Mouse (Mus musculus): ENCODE data around the gene Sfn. TPM values are rescaled to one million over a fixed set of nuclear protein-coding genes. Genes with fewer than 3 reads are reported as not detected.

Sfn gene
- total RNA-seq, 1 experiment from 2014 or later, result 4.9 TPM

Other genes with a start within 250 kb of the Sfn start
- gene Wdtc1, start 248.7 kb downstream of the Sfn start, total RNA-seq (2017), result 9.3 and 12.6 TPM in 2 replicates
- gene Slc9a1, start 232.5 kb downstream of the Sfn start, total RNA-seq (2017), result 9.0 and 9.7 TPM in 2 replicates
- not detected in 2 replicates for gene Tent5b, start 122.0 kb downstream of the Sfn start, total RNA-seq (2017)
- not detected in 2 replicates for gene Trnp1, start 103.6 kb downstream of the Sfn start, total RNA-seq (2017)
- not detected in 2 replicates for gene Kdf1, start 83.2 kb downstream of the Sfn start, total RNA-seq (2017)
- gene Nudc, start 56.2 kb downstream of the Sfn start, total RNA-seq (2017), result 316 and 327 TPM in 2 replicates
- gene Nr0b2, start 48.8 kb downstream of the Sfn start, total RNA-seq (2017), result 1.4 TPM in 1 of 2 replicates, not detected in the other
- gene Gpatch3, start 27.4 kb downstream of the Sfn start, total RNA-seq (2017), result 17.3 and 18.0 TPM in 2 replicates
- gene Gpn2, start 17.8 kb downstream of the Sfn start, total RNA-seq (2017), result 18.4 and 19.0 TPM in 2 replicates
- 13.6 and 14.5 TPM in 2 replicates for gene Zdhhc18, start 48.0 kb upstream of the Sfn start, total RNA-seq (2017)
- 7.7 and 11.4 TPM in 2 replicates for gene Pigv, start 70.5 kb upstream of the Sfn start, total RNA-seq (2017)
- gene Arid1a, start 154.6 kb upstream of the Sfn start, total RNA-seq (2017), result 41.5 and 67.0 TPM in 2 replicates